Mouse (Mus musculus) stomach, postnatal 0 days (tissue): ENCODE data around the gene Rnf214.

Source experiments
- CTCF ChIP-seq: IDR thresholded peaks from 2 replicates; pipeline ENCODE4 v1.5.1; 2016; ENCODE audit warnings: antibody characterized with exemption, low read depth, mild to moderate bottlenecking, moderate library complexity
- EP300 ChIP-seq: optimal IDR thresholded peaks from 2 replicates; pipeline ENCODE3; 2016; ENCODE audit warnings: antibody characterized with exemption

DNA sequence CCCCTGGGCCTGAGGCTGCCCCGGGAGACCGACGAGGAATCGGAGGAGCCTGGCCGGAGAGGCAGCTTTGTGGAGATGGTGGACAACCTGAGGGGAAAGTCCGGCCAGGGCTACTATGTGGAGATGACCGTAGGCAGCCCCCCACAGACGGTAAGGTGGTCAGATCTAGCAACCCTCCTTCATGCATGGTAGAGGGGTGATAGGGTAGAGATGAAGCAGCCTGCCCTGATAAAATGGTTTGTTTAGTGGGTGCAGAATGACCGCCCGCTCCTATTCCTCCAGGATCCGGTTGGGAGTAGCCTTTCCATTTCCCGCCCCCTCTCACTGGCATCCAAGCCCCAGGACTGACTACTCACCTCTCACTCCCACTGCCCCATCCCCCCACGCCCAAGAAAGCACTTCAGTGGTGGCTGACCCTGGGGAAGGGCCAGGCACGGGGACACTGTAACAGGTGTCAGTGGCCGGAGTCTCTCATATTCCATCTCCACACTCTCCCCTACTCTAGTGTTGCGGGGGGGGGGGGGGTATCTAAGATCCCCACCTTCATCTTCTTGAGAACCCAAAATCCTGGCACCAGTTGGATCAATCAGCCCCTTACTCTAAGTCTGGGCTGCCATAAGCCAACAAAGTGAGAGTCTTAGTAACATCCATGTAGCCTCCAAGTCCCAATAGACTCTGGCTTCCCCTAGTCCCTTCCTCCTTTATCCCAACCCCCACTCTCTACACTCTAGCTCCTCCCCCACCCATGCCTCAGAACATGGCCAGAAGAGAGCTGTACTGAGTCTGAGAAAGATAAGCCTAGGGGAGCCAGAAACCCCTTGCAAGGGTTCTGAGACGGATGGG lies 67.4 kb downstream of the Rnf214 start:
- TF ChIP-seq CTCF = no peak
- TF ChIP-seq EP300 = no peak
